In genomic region chr3:131105362-131105761, GRCm38 (mm10) we compare ENCODE assay signal across 8 mouse cellular contexts. TPM values are rescaled to one million over a fixed set of nuclear protein-coding genes. Genes with fewer than 3 reads are reported as not detected.
DNase-seq lines count a peak whose midpoint lies in the region; ATAC-seq and TF ChIP-seq lines count a peak whose summit lies in the region.

No protein-coding gene starts in this region.

- no peak for ATAC-seq in liver, postnatal 0 days
- ATAC-seq in liver, embryonic 12.5 days: no peak
- ATAC-seq in neural tube, embryonic 14.5 days (ENCODE audit: low read depth): no peak

- WGBS in liver, postnatal 0 days (ENCODE audit: insufficient replicate concordance): 48% methylated on average over 8 of the region's 8 CpGs
- WGBS in liver, embryonic 12.5 days (ENCODE audit: insufficient replicate concordance): 48% methylated on average over 8 of the region's 8 CpGs
- WGBS in limb, embryonic 10.5 days: 43% methylated on average over 8 of the region's 8 CpGs
- 39% methylated on average over 8 of the region's 8 CpGs for WGBS in neural tube, embryonic 14.5 days

- intact Hi-C loops in heart, postnatal 10 days (cut with DNase I): no loop called here

- no peaks in the 10 kb centered on the region for H3K36me3 ChIP-seq in liver, postnatal 0 days (replicated peaks; ENCODE audit: insufficient read depth, low read length)
- H3K36me3 ChIP-seq in liver, embryonic 12.5 days: no peaks in the 10 kb centered on the region
- H3K36me3 ChIP-seq in limb, embryonic 10.5 days: no peaks in the 10 kb centered on the region
- H3K36me3 ChIP-seq in neural tube, embryonic 14.5 days (ENCODE audit: control insufficient read depth, insufficient read depth, low read length): no peaks in the 10 kb centered on the region

- peak overlapping the region; percentile 39; the same call in 1 of the 2 replicates for H3K4me3 ChIP-seq in liver, postnatal 0 days (ENCODE audit: low read depth, low read length)
- H3K4me3 ChIP-seq in liver, embryonic 12.5 days: no peak overlapping the region
- peak overlapping the region; percentile 53 for H3K4me3 ChIP-seq in limb, embryonic 10.5 days
- H3K4me3 ChIP-seq in neural tube, embryonic 14.5 days (ENCODE audit: low read depth, low read length): peak overlapping the region; percentile 29; the same call in 1 of the 2 replicates

- H3K27me3 ChIP-seq in liver, postnatal 0 days (ENCODE audit: insufficient read depth, low read length): peaks cover 66% of the 10 kb centered on the region
- peaks cover 82% of the 10 kb centered on the region for H3K27me3 ChIP-seq in liver, embryonic 12.5 days (replicated peaks)
- peaks cover 34% of the 10 kb centered on the region for H3K27me3 ChIP-seq in limb, embryonic 10.5 days (ENCODE audit: low read depth, poor library complexity, severe bottlenecking)
- H3K27me3 ChIP-seq in neural tube, embryonic 14.5 days (ENCODE audit: control insufficient read depth, insufficient read depth, low read length): peaks cover 31% of the 10 kb centered on the region

- H3K9ac ChIP-seq in liver, postnatal 0 days (replicated peaks): no peak overlapping the region
- H3K9ac ChIP-seq in liver, embryonic 12.5 days: no peak overlapping the region
- no peak overlapping the region for H3K9ac ChIP-seq in neural tube, embryonic 14.5 days (replicated peaks; ENCODE audit: low read depth, low read length)

- no peak overlapping the region for H3K27ac ChIP-seq in liver, postnatal 0 days (ENCODE audit: low read depth)
- H3K27ac ChIP-seq in liver, embryonic 12.5 days: no peak overlapping the region
- peak overlapping the region; percentile 88 for H3K27ac ChIP-seq in limb, embryonic 10.5 days
- H3K27ac ChIP-seq in neural tube, embryonic 14.5 days (ENCODE audit: low read depth, low read length): no peak overlapping the region

- no peaks in the 10 kb centered on the region for H3K9me3 ChIP-seq in liver, postnatal 0 days (ENCODE audit: low read length)
- H3K9me3 ChIP-seq in liver, embryonic 12.5 days (replicated peaks): no peaks in the 10 kb centered on the region
- H3K9me3 ChIP-seq in limb, embryonic 10.5 days (replicated peaks): no peaks in the 10 kb centered on the region
- no peaks in the 10 kb centered on the region for H3K9me3 ChIP-seq in neural tube, embryonic 14.5 days (ENCODE audit: control insufficient read depth, low read length)

- no peak overlapping the region for H3K4me2 ChIP-seq in liver, postnatal 0 days (ENCODE audit: low read depth, low read length)
- H3K4me2 ChIP-seq in liver, embryonic 12.5 days: no peak overlapping the region
- peak overlapping the region; percentile 55; the same call in 1 of the 2 replicates for H3K4me2 ChIP-seq in neural tube, embryonic 14.5 days (ENCODE audit: low read depth, low read length)

- TF ChIP-seq CTCF in liver, postnatal 0 days (IDR thresholded peaks at IDR 0.05; ENCODE audit: low read depth): no peak

- peak; percentile 49 for DNase-seq in heart, adult 11 months
- DNase-seq in heart, postnatal 10 days: no peak
- DNase-seq in liver, postnatal 0 days: no peak
- DNase-seq in limb, embryonic 10.5 days (ENCODE audit: low spot score): no peak
- no peak for DNase-seq in cerebellum, adult 18-20 months
- DNase-seq in T-cell, adult 2 months (ENCODE audit: low spot score): no peak

- H3K4me1 ChIP-seq in liver, postnatal 0 days (ENCODE audit: insufficient read depth): 0 out of 2 replicates have a peak, but pooled peaks cover 4% of the 10 kb centered on the region
- H3K4me1 ChIP-seq in liver, embryonic 12.5 days: 0 out of 2 replicates have a peak, but pooled peaks cover 7% of the 10 kb centered on the region
- H3K4me1 ChIP-seq in limb, embryonic 10.5 days: peaks cover 69% of the 10 kb centered on the region
- H3K4me1 ChIP-seq in neural tube, embryonic 14.5 days (ENCODE audit: control insufficient read depth, insufficient read depth, low read length): peaks cover 9% of the 10 kb centered on the region; the same call in 1 of the 2 replicates

- TF ChIP-seq EP300 in liver, postnatal 0 days (IDR thresholded peaks at IDR 0.05; ENCODE audit: low read depth): no peak

RNA-seq across cellular contexts. Expression of gene Lef1, which starts 4.9 kb away (rescaled TPM):
- total RNA-seq in heart, postnatal 10 days (2021): 1 to 10 TPM in 1 of 2 experiments, under 1 TPM in 1; 0.60 to 1.1 TPM
- polyA plus RNA-seq in liver, postnatal 0 days (2015; fragmentation: Nextera tagmentation; extraction: Ambion mirVana): 2.0 and 2.2 TPM in 2 replicates
- polyA plus RNA-seq in liver, embryonic 12.5 days (2016; fragmentation: Nextera tagmentation; extraction: Ambion mirVana): 0.35 and 0.60 TPM in 2 replicates
- polyA plus RNA-seq in limb, embryonic 10.5 days (2016; fragmentation: Nextera tagmentation; extraction: Ambion mirVana): 60.1 and 76.1 TPM in 2 replicates
- 3.7 and 9.1 TPM in 2 replicates for polyA plus RNA-seq in neural tube, embryonic 14.5 days (2014; fragmentation: Nextera tagmentation; extraction: Ambion mirVana)
